Mouse (Mus musculus): ENCODE measurements around the gene Fam45a.
A peak's percentile ranks its signal among the peaks of the same experiment; 100 is the strongest.

Fam45a gene

GRCm38 (mm10) chr19:60811098-60812035 lies at the start of gene Fam45a:
Gene Fam45a (plus strand): TSS chr19:60811585.
- DNase-seq (ENCODE audit: low spot score in 2 of 2), result peak; percentile 89 to 93

GRCm38 (mm10) chr19:60773366-60773765 lies 38.0 kb upstream of the Fam45a start:
- no peak for DNase-seq (ENCODE audit: low spot score in 2 of 2)

- DNase-seq (ENCODE audit: low spot score in 2 of 2), result no peak
These were observed 29.4 kb upstream of the Fam45a start for GRCm38 (mm10) chr19:60782034-60782433.

- DNase-seq (ENCODE audit: low spot score in 2 of 2), result no peak
These were observed 26.7 kb upstream of the Fam45a start for GRCm38 (mm10) chr19:60784712-60785111.

GRCm38 (mm10) chr19:60787465-60788150 lies 23.8 kb upstream of the Fam45a start:
- DNase-seq (ENCODE audit: low spot score in 2 of 2), result no peak

- no peak for DNase-seq (ENCODE audit: low spot score in 2 of 2)
These were observed 23.0 kb upstream of the Fam45a start for GRCm38 (mm10) chr19:60788214-60788960.

- DNase-seq (ENCODE audit: low spot score in 2 of 2), result no peak
These were observed 21.9 kb upstream of the Fam45a start for GRCm38 (mm10) chr19:60789452-60789851.

GRCm38 (mm10) chr19:60789919-60790506 lies 21.4 kb upstream of the Fam45a start:
- DNase-seq (ENCODE audit: low spot score in 2 of 2), result peak; percentile 13 to 37

- DNase-seq (ENCODE audit: low spot score in 2 of 2), result peak; percentile 91 to 94
These were observed 20.7 kb upstream of the Fam45a start, which contains the start of gene Eif3a for GRCm38 (mm10) chr19:60790551-60791161. Gene Eif3a (minus strand): TSS chr19:60790658.

- no peak for DNase-seq (ENCODE audit: low spot score in 2 of 2)
These were observed 20.2 kb upstream of the Fam45a start for GRCm38 (mm10) chr19:60791164-60791563.

GRCm38 (mm10) chr19:60793170-60793707 lies 18.1 kb upstream of the Fam45a start:
- DNase-seq (ENCODE audit: low spot score in 2 of 2), result no peak

GRCm38 (mm10) chr19:60795244-60795643 lies 16.1 kb upstream of the Fam45a start:
- no peak for DNase-seq (ENCODE audit: low spot score in 2 of 2)

- no peak for DNase-seq (ENCODE audit: low spot score in 2 of 2)
These were observed 14.0 kb upstream of the Fam45a start for GRCm38 (mm10) chr19:60797415-60797814.

GRCm38 (mm10) chr19:60799867-60800569 lies 11.4 kb upstream of the Fam45a start:
- DNase-seq (ENCODE audit: low spot score in 2 of 2), result no peak

GRCm38 (mm10) chr19:60804903-60805302 lies 6.5 kb upstream of the Fam45a start:
- DNase-seq (ENCODE audit: low spot score in 2 of 2), result no peak

- DNase-seq (ENCODE audit: low spot score in 2 of 2), result no peak
These were observed 1.5 kb upstream of the Fam45a start for GRCm38 (mm10) chr19:60809927-60810326.

- no peak for DNase-seq (ENCODE audit: low spot score in 2 of 2)
These were observed 628 bp downstream of the Fam45a start for GRCm38 (mm10) chr19:60812036-60812389.

- no peak for DNase-seq (ENCODE audit: low spot score in 2 of 2)
These were observed 1.7 kb downstream of the Fam45a start for GRCm38 (mm10) chr19:60813133-60813532.

- DNase-seq (ENCODE audit: low spot score in 2 of 2), result no peak
These were observed 7.3 kb downstream of the Fam45a start for GRCm38 (mm10) chr19:60818677-60819076.

GRCm38 (mm10) chr19:60837747-60838146 lies 26.4 kb downstream of the Fam45a start:
- peak; percentile 64 to 79 for DNase-seq (ENCODE audit: low spot score in 2 of 2)
